Mouse (Mus musculus): ENCODE results near the gene Kat14. TPM values are rescaled to one million over a fixed set of nuclear protein-coding genes. Genes with fewer than 3 reads are reported as not detected.

Kat14 gene
- polyA plus RNA-seq, 1 experiment, result 9.9 TPM

- Histone ChIP-seq H3K4me3 (ENCODE audit: insufficient read depth, low read depth, low read length) (no peak overlapping the region), H3K4me1 (ENCODE audit: control insufficient read depth, insufficient read depth, insufficient read length, low read length) (no peaks in the 10 kb centered on the region), H3K27ac (replicated peaks; ENCODE audit: low read depth, low read length) (no peak overlapping the region)
Observed at GRCm38 (mm10) chr2:144352843-144353242, 15.9 kb upstream of the Kat14 start.

GRCm38 (mm10) chr2:144369020-144369421 is 238 bp downstream of the Kat14 start:
- Histone ChIP-seq H3K27ac (replicated peaks; ENCODE audit: low read depth, low read length) (peak overlapping the region; percentile 80), H3K4me3 (ENCODE audit: insufficient read depth, low read depth, low read length) (peak overlapping the region; percentile 95), H3K4me1 (ENCODE audit: control insufficient read depth, insufficient read depth, insufficient read length, low read length) (peaks cover 3% of the 10 kb centered on the region; the same call in 1 of the 2 replicates)

DNA sequence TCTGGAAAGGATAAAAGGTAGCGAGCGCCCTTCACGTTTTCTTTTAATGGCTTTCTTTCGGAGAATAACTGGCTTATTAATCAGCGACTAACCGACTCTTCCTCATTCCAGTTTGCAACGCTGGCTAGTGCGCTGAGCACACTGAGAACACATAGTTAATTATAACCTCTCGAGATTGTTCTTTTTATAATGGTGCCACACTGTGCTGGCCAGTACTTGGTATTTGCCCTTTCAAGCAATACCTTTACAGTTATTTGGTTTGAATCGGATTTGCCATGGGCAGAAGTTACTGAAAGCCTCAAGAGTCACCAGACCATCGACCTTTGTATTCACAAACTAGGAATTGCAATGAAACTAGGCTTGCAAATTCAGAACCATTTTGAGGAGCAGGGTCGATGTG is 728 bp downstream of the Kat14 start:
- peaks cover 3% of the 10 kb centered on the region; the same call in 1 of the 2 replicates for H3K4me1 ChIP-seq (ENCODE audit: control insufficient read depth, insufficient read depth, insufficient read length, low read length)
- H3K4me3 ChIP-seq (ENCODE audit: insufficient read depth, low read depth, low read length), result peak overlapping the region; percentile 95
- peak overlapping the region; percentile 80 for H3K27ac ChIP-seq (replicated peaks; ENCODE audit: low read depth, low read length)

DNA sequence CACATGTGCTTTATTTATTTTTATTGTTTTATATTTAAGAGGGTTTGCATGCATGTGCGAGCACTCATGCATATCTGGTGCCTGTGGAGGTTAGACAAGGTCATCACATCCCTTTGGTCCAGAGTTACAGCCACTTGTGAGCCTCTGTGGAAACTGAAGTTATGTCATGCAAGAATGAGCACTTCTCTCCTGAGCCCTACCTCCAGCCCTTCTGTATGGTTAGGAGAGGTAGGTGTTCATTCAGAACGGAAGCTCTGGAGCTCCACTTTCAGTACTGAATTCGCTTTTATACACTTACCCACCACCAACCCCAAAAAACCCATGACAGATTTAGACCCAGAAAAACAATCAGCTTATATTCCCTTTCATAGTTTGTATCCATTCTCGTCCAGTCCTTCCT is 2.8 kb downstream of the Kat14 start:
- Histone ChIP-seq H3K4me3 (ENCODE audit: insufficient read depth, low read depth, low read length) (no peak overlapping the region), H3K27ac (replicated peaks; ENCODE audit: low read depth, low read length) (no peak overlapping the region), H3K4me1 (ENCODE audit: control insufficient read depth, insufficient read depth, insufficient read length, low read length) (peaks cover 3% of the 10 kb centered on the region; the same call in 1 of the 2 replicates)

- no peak overlapping the region for H3K4me3 ChIP-seq (ENCODE audit: insufficient read depth, low read depth, low read length)
- peaks cover 3% of the 10 kb centered on the region; the same call in 1 of the 2 replicates for H3K4me1 ChIP-seq (ENCODE audit: control insufficient read depth, insufficient read depth, insufficient read length, low read length)
- no peak overlapping the region for H3K27ac ChIP-seq (replicated peaks; ENCODE audit: low read depth, low read length)
Observed at GRCm38 (mm10) chr2:144373063-144373462, 4.3 kb downstream of the Kat14 start.

DNA sequence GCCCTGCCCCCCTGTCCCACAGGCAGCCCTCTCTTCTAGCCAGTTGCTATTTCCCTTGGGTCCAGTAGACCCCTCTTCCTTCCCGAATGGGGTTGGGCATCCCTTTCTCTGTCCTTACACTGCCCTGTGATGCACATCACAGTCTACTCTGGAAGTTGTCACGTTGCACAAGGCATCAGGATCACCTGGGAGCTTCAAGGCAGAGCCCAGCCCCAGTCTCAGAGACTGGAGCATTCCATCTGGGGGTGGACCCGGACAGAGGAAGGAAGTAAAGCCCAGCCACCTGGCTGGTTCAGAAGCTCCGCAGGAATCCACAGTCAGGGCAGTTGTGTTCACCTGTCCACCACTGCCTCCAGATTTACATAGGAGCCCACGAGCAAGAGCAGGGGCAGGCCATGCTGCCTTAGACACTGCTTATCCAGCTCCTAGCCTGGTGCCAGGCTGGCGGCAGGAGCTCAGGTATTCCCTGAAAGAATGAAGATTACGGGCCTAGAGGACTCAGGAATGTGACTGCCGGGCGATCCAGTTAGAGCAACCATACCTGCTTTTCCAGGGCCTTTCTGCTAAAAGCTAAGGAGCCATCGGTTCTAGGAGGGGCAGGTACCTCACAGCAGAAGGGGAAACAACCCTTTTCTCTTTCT is 6.4 kb downstream of the Kat14 start:
- Histone ChIP-seq H3K4me1 (ENCODE audit: control insufficient read depth, insufficient read depth, insufficient read length, low read length) (no peaks in the 10 kb centered on the region; the same call in 1 of the 2 replicates), H3K4me3 (ENCODE audit: insufficient read depth, low read depth, low read length) (no peak overlapping the region), H3K27ac (replicated peaks; ENCODE audit: low read depth, low read length) (no peak overlapping the region)

GRCm38 (mm10) chr2:144381293-144381692 is 12.5 kb downstream of the Kat14 start:
- Histone ChIP-seq H3K4me1 (ENCODE audit: control insufficient read depth, insufficient read depth, insufficient read length, low read length) (0 out of 2 replicates have a peak, but pooled peaks cover 3% of the 10 kb centered on the region), H3K27ac (replicated peaks; ENCODE audit: low read depth, low read length) (no peak overlapping the region), H3K4me3 (ENCODE audit: insufficient read depth, low read depth, low read length) (no peak overlapping the region)

GRCm38 (mm10) chr2:144381741-144382140 is 13.0 kb downstream of the Kat14 start:
- H3K4me1 ChIP-seq (ENCODE audit: control insufficient read depth, insufficient read depth, insufficient read length, low read length), result 0 out of 2 replicates have a peak, but pooled peaks cover 3% of the 10 kb centered on the region
- H3K27ac ChIP-seq (replicated peaks; ENCODE audit: low read depth, low read length), result no peak overlapping the region
- no peak overlapping the region for H3K4me3 ChIP-seq (ENCODE audit: insufficient read depth, low read depth, low read length)

DNA sequence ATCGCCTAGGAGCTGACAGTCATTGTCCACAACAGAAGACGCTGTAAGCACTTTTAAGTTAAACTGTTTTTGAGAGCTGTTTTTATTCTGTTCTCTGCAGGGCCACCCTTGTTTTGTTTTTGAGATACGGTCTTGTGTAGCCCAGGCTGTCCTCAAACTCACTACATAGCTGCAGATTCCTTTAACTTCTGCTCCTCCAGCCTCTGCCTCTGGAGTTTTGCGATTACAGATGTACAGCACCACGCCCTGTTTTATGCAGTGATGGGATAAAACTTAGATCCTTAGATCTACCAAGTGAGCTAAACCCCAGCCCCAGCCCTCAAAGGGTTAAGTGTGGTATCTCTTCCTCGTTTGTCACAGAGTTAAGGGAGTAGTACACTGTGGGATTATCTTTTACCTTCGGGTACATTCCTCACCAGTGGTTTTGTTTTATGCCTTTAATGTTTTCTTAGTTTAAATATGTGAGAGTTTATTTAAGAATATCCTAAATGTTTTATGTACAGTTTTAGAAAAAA is 13.9 kb downstream of the Kat14 start:
- Histone ChIP-seq H3K4me3 (ENCODE audit: insufficient read depth, low read depth, low read length) (no peak overlapping the region), H3K27ac (replicated peaks; ENCODE audit: low read depth, low read length) (no peak overlapping the region), H3K4me1 (ENCODE audit: control insufficient read depth, insufficient read depth, insufficient read length, low read length) (0 out of 2 replicates have a peak, but pooled peaks cover 3% of the 10 kb centered on the region)

- H3K27ac ChIP-seq (replicated peaks; ENCODE audit: low read depth, low read length), result no peak overlapping the region
- H3K4me1 ChIP-seq (ENCODE audit: control insufficient read depth, insufficient read depth, insufficient read length, low read length), result no peaks in the 10 kb centered on the region
- H3K4me3 ChIP-seq (ENCODE audit: insufficient read depth, low read depth, low read length), result no peak overlapping the region
Observed at GRCm38 (mm10) chr2:144386296-144386695, 17.5 kb downstream of the Kat14 start.

GRCm38 (mm10) chr2:144388416-144388815 is 19.6 kb downstream of the Kat14 start:
- Histone ChIP-seq H3K4me1 (ENCODE audit: control insufficient read depth, insufficient read depth, insufficient read length, low read length) (no peaks in the 10 kb centered on the region), H3K27ac (replicated peaks; ENCODE audit: low read depth, low read length) (no peak overlapping the region), H3K4me3 (ENCODE audit: insufficient read depth, low read depth, low read length) (no peak overlapping the region)

DNA sequence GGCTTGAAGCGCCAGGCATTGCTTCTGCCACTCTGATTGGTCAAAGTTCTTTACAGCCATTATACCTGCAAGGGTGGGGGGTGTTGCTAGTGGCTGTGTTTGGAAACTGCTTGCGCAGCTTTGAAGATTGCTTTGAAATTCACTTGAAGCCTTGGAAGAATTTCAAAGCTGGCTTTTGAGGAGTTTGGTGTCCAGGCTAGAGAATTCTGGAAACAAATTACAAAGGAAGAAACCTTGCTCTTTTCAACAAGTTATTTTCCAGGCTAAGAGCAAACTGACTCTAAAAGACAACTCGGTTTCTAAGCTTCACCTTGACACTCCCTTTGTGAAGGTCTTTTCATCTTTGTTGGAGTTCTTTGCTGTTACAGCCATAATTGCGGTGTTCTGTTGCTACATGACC is 30.7 kb downstream of the Kat14 start:
- Histone ChIP-seq H3K4me3 (ENCODE audit: insufficient read depth, low read depth, low read length) (no peak overlapping the region), H3K27ac (replicated peaks; ENCODE audit: low read depth, low read length) (no peak overlapping the region), H3K4me1 (ENCODE audit: control insufficient read depth, insufficient read depth, insufficient read length, low read length) (no peaks in the 10 kb centered on the region)

DNA sequence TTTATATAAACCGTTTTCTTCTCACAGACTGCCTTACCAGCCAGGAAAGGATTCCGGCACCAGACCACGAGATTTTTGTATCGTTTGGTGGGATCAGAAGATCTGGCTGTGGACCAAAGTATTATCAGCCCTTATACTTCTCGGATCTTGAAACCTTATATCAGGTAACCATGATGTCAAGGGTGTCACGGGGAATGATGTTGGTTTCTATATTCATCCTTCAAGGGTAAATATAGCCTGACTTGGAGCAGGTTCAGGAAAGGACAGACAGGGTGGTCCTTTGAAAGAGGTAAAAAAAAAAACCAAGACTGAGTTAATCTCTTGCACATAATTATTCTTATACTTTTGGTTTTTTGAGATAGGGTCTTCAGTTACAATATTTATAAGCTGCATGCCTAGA is 31.9 kb downstream of the Kat14 start:
- Histone ChIP-seq H3K4me3 (ENCODE audit: insufficient read depth, low read depth, low read length) (no peak overlapping the region), H3K4me1 (ENCODE audit: control insufficient read depth, insufficient read depth, insufficient read length, low read length) (no peaks in the 10 kb centered on the region), H3K27ac (replicated peaks; ENCODE audit: low read depth, low read length) (no peak overlapping the region)

DNA sequence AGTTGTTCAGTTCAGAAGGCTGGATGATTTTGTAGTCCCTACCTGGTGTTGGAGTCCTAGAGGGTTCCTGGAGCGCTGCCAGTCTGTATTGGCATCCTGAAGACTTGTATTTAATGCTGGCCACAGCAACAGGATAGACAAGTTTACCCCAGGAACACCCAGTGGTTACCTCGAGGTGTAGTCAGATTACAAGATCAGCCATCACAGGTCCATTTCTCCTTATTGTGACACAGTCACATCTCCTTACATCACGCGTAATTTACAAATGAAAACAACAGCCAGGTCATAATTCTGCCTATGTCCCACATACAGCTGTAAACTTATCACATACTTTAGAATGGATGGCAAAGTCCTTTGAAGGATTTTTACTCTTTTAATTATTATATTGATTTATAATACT is 40.3 kb downstream of the Kat14 start:
- Histone ChIP-seq H3K4me3 (ENCODE audit: insufficient read depth, low read depth, low read length) (no peak overlapping the region), H3K4me1 (ENCODE audit: control insufficient read depth, insufficient read depth, insufficient read length, low read length) (no peaks in the 10 kb centered on the region), H3K27ac (replicated peaks; ENCODE audit: low read depth, low read length) (no peak overlapping the region)

DNA sequence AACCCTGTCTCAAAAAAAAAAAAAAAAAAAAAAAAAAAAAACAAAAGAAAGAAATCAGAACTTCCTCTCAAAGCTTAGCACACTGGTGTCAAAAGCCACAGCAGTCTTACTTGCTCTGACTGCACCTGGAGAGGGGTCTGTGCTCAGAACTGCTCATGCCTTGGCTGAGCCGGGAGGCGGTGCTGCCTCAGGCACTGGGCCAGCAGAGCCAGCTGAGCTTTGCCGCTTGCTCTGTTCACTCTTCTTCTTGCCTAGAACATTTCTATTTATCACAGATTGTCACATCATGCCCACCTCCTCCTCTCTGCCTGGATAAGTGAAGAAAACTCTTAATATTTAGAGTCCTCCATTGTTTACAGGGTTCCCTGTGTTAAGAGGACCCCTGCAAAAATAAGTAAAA is 41.8 kb downstream of the Kat14 start:
- Histone ChIP-seq H3K4me3 (ENCODE audit: insufficient read depth, low read depth, low read length) (no peak overlapping the region), H3K27ac (replicated peaks; ENCODE audit: low read depth, low read length) (no peak overlapping the region), H3K4me1 (ENCODE audit: control insufficient read depth, insufficient read depth, insufficient read length, low read length) (no peaks in the 10 kb centered on the region)

DNA sequence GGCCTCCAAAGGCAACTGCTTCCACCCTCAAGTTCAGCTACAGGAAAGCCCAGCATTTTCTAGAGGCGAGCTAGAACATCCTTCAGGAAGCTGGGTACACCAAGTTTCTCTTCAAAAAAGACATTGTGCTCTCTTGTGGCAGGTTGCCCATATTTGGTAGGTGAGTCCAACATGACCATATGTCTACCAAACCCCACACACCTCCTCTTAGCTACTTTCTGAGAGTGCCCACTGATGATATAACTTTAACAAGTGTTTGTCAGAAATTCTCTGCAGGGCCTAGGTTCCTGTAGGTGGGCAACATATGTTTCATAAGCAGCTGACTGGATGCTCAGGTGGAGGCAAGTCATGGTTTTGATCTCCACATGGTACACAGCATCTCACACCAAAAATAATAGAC is 45.9 kb downstream of the Kat14 start:
- H3K4me3 ChIP-seq (ENCODE audit: insufficient read depth, low read depth, low read length), result no peak overlapping the region
- no peak overlapping the region for H3K27ac ChIP-seq (replicated peaks; ENCODE audit: low read depth, low read length)

More for the DNA sequence above, 45.9 kb downstream of the Kat14 start:
- no peaks in the 10 kb centered on the region for H3K4me1 ChIP-seq (ENCODE audit: control insufficient read depth, insufficient read depth, insufficient read length, low read length)
